Mouse (Mus musculus) forebrain, embryonic 10.5 days (tissue): ENCODE measurements around the gene Heatr6. TPM values are rescaled to one million over a fixed set of nuclear protein-coding genes. Genes with fewer than 3 reads are reported as not detected.

ENCODE experiments used
- DNase-seq: peaks from one replicate; pipeline ENCODE4 v3.0.0-alpha.2; 2017; ENCODE audit warnings: low spot score; ENCODE audit errors: extremely low spot score
- H3K27ac ChIP-seq: fragments of 300-500 bp; sonication (generic); 2 replicates; pipeline ENCODE4 v1.5.1; 2016; ENCODE audit warnings: mild to moderate bottlenecking
- H3K27me3 ChIP-seq: fragments of 300-500 bp; sonication (generic); 2 replicates; pipeline ENCODE4 v1.6.1; 2016; ENCODE audit warnings: mild to moderate bottlenecking; ENCODE audit not compliant: poor library complexity, severe bottlenecking
- H3K36me3 ChIP-seq: fragments of 300-500 bp; sonication (generic); replicated peaks from 2 replicates; pipeline ENCODE4 v1.6.1; 2016; ENCODE audit warnings: mild to moderate bottlenecking, moderate library complexity
- H3K4me1 ChIP-seq: fragments of 300-500 bp; sonication (generic); 2 replicates; pipeline ENCODE4 v1.6.1; 2016
- H3K4me3 ChIP-seq: fragments of 300-500 bp; sonication (generic); 2 replicates; pipeline ENCODE4 v1.5.1; 2016; ENCODE audit warnings: mild to moderate bottlenecking, moderate library complexity
- H3K9me3 ChIP-seq: fragments of 300-500 bp; sonication (generic); 2 replicates; pipeline ENCODE4 v1.6.1; 2016; ENCODE audit warnings: mild to moderate bottlenecking, moderate library complexity
- WGBS: fragments of 180-500 bp; shearing (Covaris S2); methylation state at CpG from one replicate; pipeline ENCODE4 v1.1.7; 2016; 5-methylcytosine and 5-hydroxymethylcytosine counted together
- polyA plus RNA-seq: library from polyadenylated mRNA; unstranded; fragments of >200 nt; fragmentation: Nextera tagmentation; extraction: Ambion mirVana; gene quantifications from 2 replicates; pipeline ENCODE4 v1.2.1, GENCODE M21; 2016

Gene Heatr6
- polyA plus RNA-seq, 1 experiment from 2014 or later: 28.4 TPM

GRCm38 (mm10) chr11:83818591-83819127, 65.2 kb downstream of the Heatr6 start:
- H3K27me3 ChIP-seq: no peaks in the 10 kb centered on the region
- no peak for DNase-seq
- H3K4me1 ChIP-seq: peaks cover 17% of the 10 kb centered on the region
- H3K27ac ChIP-seq: no peak overlapping the region
- H3K4me3 ChIP-seq: no peak overlapping the region
- no peaks in the 10 kb centered on the region for H3K36me3 ChIP-seq
- no peaks in the 10 kb centered on the region for H3K9me3 ChIP-seq
- WGBS: 75% methylated on average over 9 of the region's 9 CpGs

- H3K36me3 ChIP-seq: no peaks in the 10 kb centered on the region
- H3K27me3 ChIP-seq: no peaks in the 10 kb centered on the region
- no peak overlapping the region for H3K4me3 ChIP-seq
- H3K27ac ChIP-seq: 0 out of 2 replicates have a peak overlapping the region, but pooled peaks have one; percentile 2
- WGBS: 63% methylated on average over 10 of the region's 10 CpGs
- peaks cover 17% of the 10 kb centered on the region for H3K4me1 ChIP-seq
- no peak for DNase-seq
- H3K9me3 ChIP-seq: no peaks in the 10 kb centered on the region
These were observed 66.4 kb downstream of the Heatr6 start for GRCm38 (mm10) chr11:83819806-83820483.

GRCm38 (mm10) chr11:83826142-83826541, 72.6 kb downstream of the Heatr6 start:
- Histone ChIP-seq H3K4me1 (no peaks in the 10 kb centered on the region), H3K4me3 (no peak overlapping the region), H3K27me3 (no peaks in the 10 kb centered on the region), H3K27ac (no peak overlapping the region), H3K36me3 (no peaks in the 10 kb centered on the region), H3K9me3 (no peaks in the 10 kb centered on the region)
- DNase-seq: no peak
- 88% methylated on average over 3 of the region's 3 CpGs for WGBS

GRCm38 (mm10) chr11:83828553-83829142, 75.2 kb downstream of the Heatr6 start:
- DNase-seq: no peak
- Histone ChIP-seq H3K27me3 (no peaks in the 10 kb centered on the region), H3K27ac (no peak overlapping the region), H3K36me3 (no peaks in the 10 kb centered on the region), H3K9me3 (no peaks in the 10 kb centered on the region), H3K4me3 (no peak overlapping the region), H3K4me1 (no peaks in the 10 kb centered on the region)
- WGBS: 85% methylated on average over 8 of the region's 8 CpGs

- WGBS: 41% methylated on average over 8 of the region's 8 CpGs
- Histone ChIP-seq H3K4me3 (no peak overlapping the region), H3K27ac (no peak overlapping the region), H3K36me3 (no peaks in the 10 kb centered on the region), H3K9me3 (no peaks in the 10 kb centered on the region), H3K27me3 (no peaks in the 10 kb centered on the region), H3K4me1 (no peaks in the 10 kb centered on the region)
- DNase-seq: peak; percentile 39
These were observed 78.9 kb downstream of the Heatr6 start for GRCm38 (mm10) chr11:83832389-83832788.

Other genes starting within 250 kb of the Heatr6 start
- not detected in 2 replicates for gene Heatr9, start 231.5 kb upstream of the Heatr6 start, polyA plus RNA-seq
- 0.22 TPM in 1 of 2 replicates, not detected in the other for gene Ccl5, start 223.2 kb upstream of the Heatr6 start, polyA plus RNA-seq
- gene Ccl9, start 175.1 kb upstream of the Heatr6 start, polyA plus RNA-seq: 0.55 and 1.4 TPM in 2 replicates
- 2.1 and 2.2 TPM in 2 replicates for gene Ccl6, start 160.6 kb upstream of the Heatr6 start, polyA plus RNA-seq
- gene Rpl9-ps1, start 108.1 kb upstream of the Heatr6 start, polyA plus RNA-seq: not detected in 2 replicates
- 0.36 and 0.83 TPM in 2 replicates for gene Ccl3, start 104.3 kb upstream of the Heatr6 start, polyA plus RNA-seq
- gene Ccl4, start 91.1 kb upstream of the Heatr6 start, polyA plus RNA-seq: 0.42 and 0.46 TPM in 2 replicates
- 0.32 TPM in 1 of 2 replicates, not detected in the other for gene Wfdc17, start 49.7 kb upstream of the Heatr6 start, polyA plus RNA-seq
- gene Wfdc18, start 44.7 kb upstream of the Heatr6 start, polyA plus RNA-seq: not detected in 2 replicates
- gene Wfdc21, start 6.8 kb upstream of the Heatr6 start, polyA plus RNA-seq: not detected in 2 replicates
- not detected in 2 replicates for gene Hnf1b, start 96.4 kb downstream of the Heatr6 start, polyA plus RNA-seq
- gene Ddx52, start 188.4 kb downstream of the Heatr6 start, polyA plus RNA-seq: 47.4 and 50.3 TPM in 2 replicates
- 10.1 and 11.9 TPM in 2 replicates for gene Synrg, start 210.7 kb downstream of the Heatr6 start, polyA plus RNA-seq